Mouse (Mus musculus) erythroblast, embryonic 14.5 days (primary cell): ENCODE results near the gene Fam25c.

Experiments
- GATA1 ChIP-seq: IDR thresholded peaks from 2 replicates; pipeline ENCODE4 v1.6.1; 2012; ENCODE audit warnings: low read length, inconsistent platforms, mixed read lengths
- TAL1 ChIP-seq: IDR thresholded peaks from 3 replicates; pipeline ENCODE4 v1.6.1; 2012; ENCODE audit warnings: low read length, inconsistent platforms, mixed read lengths

DNA sequence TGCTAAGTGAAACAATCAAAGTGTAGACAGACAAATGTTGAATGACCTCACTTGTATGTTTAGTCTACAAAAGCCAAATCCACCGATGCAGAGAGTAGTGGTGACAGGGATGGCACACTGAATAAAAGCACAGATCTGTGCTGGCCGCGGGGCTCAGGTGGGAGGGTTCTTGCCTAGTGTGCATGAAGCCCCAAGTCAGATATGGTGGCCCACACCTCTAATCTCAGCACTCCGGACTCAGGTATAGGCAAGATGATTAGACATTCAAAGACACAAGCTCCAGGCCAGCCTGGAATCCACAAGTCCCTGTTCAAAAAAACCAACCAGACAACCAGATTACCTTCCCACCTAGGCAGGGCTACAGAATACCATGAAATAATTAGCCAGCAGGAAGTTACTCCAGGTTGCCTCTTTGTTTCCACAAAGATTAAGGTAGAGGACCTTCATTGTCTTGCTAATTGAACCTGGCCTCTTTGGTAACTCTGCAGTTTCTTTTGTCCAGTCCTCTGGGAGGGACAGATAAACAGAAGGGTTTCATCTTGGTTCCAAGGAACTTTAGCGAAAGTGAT lies 4.5 kb upstream of the Fam25c start:
- TF ChIP-seq TAL1 (no peak), GATA1 (no peak)
